Mouse (Mus musculus) heart, adult 8-10 months (tissue): ENCODE results near the gene Eapp. TPM values are rescaled to one million over a fixed set of nuclear protein-coding genes. Genes with fewer than 3 reads are reported as not detected.

ENCODE experiments used
- DNase-seq: peaks from one replicate; pipeline ENCODE4 v3.0.0; 2022; ENCODE audit warnings: low spot score
- microRNA-seq: library from miRNA; unstranded; fragments of <30 nt; microRNA quantifications from one replicate; pipeline ENCODE4 v1.2.0, GENCODE M21; 2022
- total RNA-seq, 4 experiments: library from RNA; stranded (reverse); gene quantifications; 2 replicates each; pipeline ENCODE4 v1.2.4; 2022

The Eapp gene
- total RNA-seq, 4 experiments from 2014 or later, result 21.0 to 23.1 (median 21.7) TPM

- DNase-seq, result no peak
These were observed 55.4 kb downstream of the Eapp start for GRCm38 (mm10) chr12:54640259-54640658.

- DNase-seq, result no peak
These were observed 58.7 kb downstream of the Eapp start for GRCm38 (mm10) chr12:54637033-54637432.

- no peak for DNase-seq
These were observed 63.6 kb downstream of the Eapp start for GRCm38 (mm10) chr12:54632141-54632540.

- DNase-seq, result no peak
These were observed 73.8 kb downstream of the Eapp start for GRCm38 (mm10) chr12:54621942-54622341.

Small RNA genes lying within 50 kb of the gene (microRNA-seq; reads per million reads assigned to microRNA genes)
- not detected for gene Mir1892

Other genes with a start within 250 kb of the Eapp start
- 10 to 100 TPM; 30.2 to 30.7 (median 30.4) TPM for gene Sptssa, start 39.3 kb downstream of the Eapp start, total RNA-seq
- gene Snx6, start 99.8 kb upstream of the Eapp start, total RNA-seq, result 10 to 100 TPM; 27.1 to 31.7 (median 29.0) TPM
- gene Cfl2, start 167.0 kb upstream of the Eapp start, total RNA-seq, result 100 to 1,000 TPM; 390 to 423 (median 413) TPM